Mouse (Mus musculus) left cerebral cortex, postnatal 4 days (tissue): ENCODE results near the gene Zyg11a. TPM values are rescaled to one million over a fixed set of nuclear protein-coding genes. Genes with fewer than 3 reads are reported as not detected.
"Not testable (repeated sequence)": the region's sequence is repeated elsewhere in the genome, so short reads cannot be mapped to it uniquely, and the experiment has no call there.

ENCODE experiments used
- DNase-seq: peaks from one replicate; pipeline ENCODE4 v3.0.0-alpha.2; 2022
- intact Hi-C: fragments of 180-260 bp; cut with DNase I; formaldehyde crosslinking; loops from one replicate; pipeline ENCODE4 v1.15.1; 2025
- total RNA-seq, 2 experiments: library from RNA; stranded (reverse); gene quantifications; 2 replicates each; pipeline ENCODE4 v1.2.3; 2021

Gene Zyg11a
- total RNA-seq, 2 experiments from 2014 or later = 0.20 to 0.38 TPM

- DNase-seq, intact Hi-C loops: not testable (repeated sequence)
Measured at GRCm38 (mm10) chr4:108145554-108145953, 72.3 kb downstream of the Zyg11a start.

GRCm38 (mm10) chr4:108144880-108145279, 73.0 kb downstream of the Zyg11a start, which contains the start of gene Scp2:
TSS of gene Scp2 (minus strand) at chr4:108144998.
- DNase-seq = no peak
- intact Hi-C loops = no loop called here

GRCm38 (mm10) chr4:108143778-108144177, 74.1 kb downstream of the Zyg11a start:
- no peak for DNase-seq
- intact Hi-C loops = no loop called here

GRCm38 (mm10) chr4:108143178-108143577, 74.7 kb downstream of the Zyg11a start:
- DNase-seq, intact Hi-C loops: not testable (repeated sequence)

GRCm38 (mm10) chr4:108136938-108137337, 80.9 kb downstream of the Zyg11a start:
- intact Hi-C loops = no loop called here
- no peak for DNase-seq

Other genes starting within 250 kb of the Zyg11a start
- gene Slc1a7, start 249.7 kb downstream of the Zyg11a start, total RNA-seq = not detected
- gene Podn, start 121.6 kb downstream of the Zyg11a start, total RNA-seq = 1 to 10 TPM; 5.7 to 9.5 TPM
- gene Scp2, start 73.0 kb downstream of the Zyg11a start, total RNA-seq = 10 to 100 TPM; 73.0 to 79.8 TPM
- gene Echdc2, start 52.6 kb downstream of the Zyg11a start, total RNA-seq = 10 to 100 TPM; 10.8 to 15.0 TPM
- gene Zyg11b, start 83.0 kb upstream of the Zyg11a start, total RNA-seq = 100 to 1,000 TPM; 150 to 152 TPM
- gene Coa7, start 110.1 kb upstream of the Zyg11a start, total RNA-seq = 10 to 100 TPM; 31.2 to 40.7 TPM
- gene Shisal2a, start 165.3 kb upstream of the Zyg11a start, total RNA-seq = not detected
- gene Gpx7, start 188.9 kb upstream of the Zyg11a start, total RNA-seq = 10 to 100 TPM; 15.5 to 16.2 TPM
- 10 to 100 TPM; 72.8 to 77.6 TPM for gene Tut4, start 241.4 kb upstream of the Zyg11a start, total RNA-seq